Mouse (Mus musculus): ENCODE data around the gene Coq4.

Coq4 gene

DNA sequence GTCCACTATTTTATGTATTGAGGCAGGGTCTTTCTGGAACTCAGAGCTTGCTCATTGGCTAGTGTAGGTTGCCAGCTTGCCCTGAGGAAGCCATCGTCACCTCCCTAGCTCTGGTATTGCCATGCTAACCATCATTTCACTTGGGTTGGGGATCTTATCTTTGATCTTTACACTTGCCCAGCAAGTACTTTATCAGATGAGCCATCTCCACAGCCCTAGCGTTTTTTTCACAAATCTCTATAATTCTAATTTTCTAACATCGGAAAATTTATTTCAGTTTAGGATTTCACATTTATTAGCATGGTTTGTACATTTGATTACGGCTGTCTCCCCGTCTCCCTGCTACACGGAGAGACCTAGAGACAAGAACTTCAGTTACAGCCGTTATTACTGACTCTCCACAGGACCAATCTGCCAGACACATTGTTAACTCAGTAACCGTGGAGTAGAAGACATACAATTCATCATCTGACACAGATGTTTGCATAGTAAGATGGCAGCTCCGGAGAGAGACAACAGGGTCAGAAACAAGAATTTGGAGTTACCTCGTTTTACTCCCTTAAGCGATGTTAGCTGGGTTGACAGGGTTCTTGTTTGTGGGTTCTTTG, 39.1 kb downstream of the Coq4 start:
- TF ChIP-seq GATA4 (IDR thresholded peaks at IDR 0.05; ENCODE audit: insufficient replicate concordance, low read length): no peak

DNA sequence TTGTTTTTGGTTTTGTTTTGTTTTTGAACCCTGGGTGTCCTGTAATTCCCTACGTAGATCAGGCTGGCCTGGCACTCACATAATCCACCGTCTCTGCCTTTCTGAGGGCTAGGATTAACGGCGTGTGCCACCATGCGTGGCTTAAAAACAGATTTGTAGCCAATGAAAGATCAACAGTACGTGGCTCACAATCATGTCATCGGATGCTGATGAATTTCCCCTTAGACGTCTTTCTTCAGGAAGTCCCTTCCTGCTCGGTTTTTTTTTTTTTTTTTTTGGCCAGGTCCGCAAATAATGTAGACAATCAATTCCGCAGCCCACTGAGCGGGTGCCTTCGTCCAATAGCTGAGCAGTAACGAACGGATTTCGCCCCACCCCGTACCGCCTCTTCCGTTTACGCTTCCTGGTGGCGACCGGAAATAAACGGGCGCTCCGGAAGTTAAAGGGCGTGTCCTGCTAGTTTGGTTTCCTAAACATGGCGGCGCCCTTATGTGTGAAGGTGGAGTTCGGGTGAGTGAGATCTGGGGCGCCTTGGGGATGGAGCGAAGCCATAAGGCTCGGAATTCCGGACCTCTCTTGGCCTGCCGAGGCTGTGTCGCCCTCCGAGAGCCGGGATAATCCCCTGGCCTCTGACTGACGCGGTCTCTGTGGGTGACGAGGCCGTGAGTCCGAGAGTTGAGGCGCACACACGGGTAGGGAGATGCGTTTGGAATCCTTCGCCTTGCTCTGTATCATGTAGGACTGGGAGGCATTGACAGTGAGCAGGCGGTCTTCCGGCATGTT, 39.8 kb downstream of the Coq4 start:
- 0 out of 2 replicates have a peak, but pooled peaks have one; percentile 12 for TF ChIP-seq GATA4 (IDR thresholded peaks at IDR 0.05; ENCODE audit: insufficient replicate concordance, low read length)

DNA sequence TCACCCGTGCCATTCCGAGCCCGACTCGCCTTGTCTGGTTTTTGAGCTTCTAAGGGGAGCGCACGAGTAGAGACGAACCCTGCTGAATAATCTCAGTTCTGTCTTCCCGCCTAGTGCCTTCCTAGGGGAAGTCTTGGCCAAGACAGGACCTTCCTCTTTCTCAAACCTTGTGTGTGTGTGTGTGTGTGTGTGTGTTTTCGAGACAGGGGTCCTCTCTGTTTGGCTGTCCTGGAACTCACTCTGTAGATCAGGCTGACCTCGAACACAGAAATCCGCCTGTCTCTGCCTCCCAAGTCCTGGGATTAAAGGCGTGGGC, 40.4 kb downstream of the Coq4 start:
- no peak for TF ChIP-seq GATA4 (IDR thresholded peaks at IDR 0.05; ENCODE audit: insufficient replicate concordance, low read length)

DNA sequence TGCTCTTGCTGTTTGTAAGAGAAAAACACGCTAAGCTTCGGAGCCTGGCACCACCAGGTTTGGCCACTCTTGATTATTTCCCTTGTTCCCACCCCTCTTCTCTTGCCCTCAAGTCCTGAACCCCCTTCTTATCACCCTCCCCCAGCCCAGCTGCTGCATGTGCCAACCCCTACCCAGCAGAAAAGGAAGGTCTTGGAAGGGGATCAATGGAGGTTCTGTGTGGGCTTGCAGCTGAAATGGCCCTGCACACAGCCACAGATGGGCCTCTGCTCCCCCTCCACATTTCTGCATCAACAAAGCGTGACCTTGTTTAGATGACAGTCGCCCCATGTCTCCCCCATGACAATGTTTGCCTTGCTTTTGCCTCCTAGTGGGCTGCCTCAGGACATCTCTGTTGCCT, 43.8 kb downstream of the Coq4 start:
- no peak for TF ChIP-seq GATA4 (IDR thresholded peaks at IDR 0.05; ENCODE audit: insufficient replicate concordance, low read length)

DNA sequence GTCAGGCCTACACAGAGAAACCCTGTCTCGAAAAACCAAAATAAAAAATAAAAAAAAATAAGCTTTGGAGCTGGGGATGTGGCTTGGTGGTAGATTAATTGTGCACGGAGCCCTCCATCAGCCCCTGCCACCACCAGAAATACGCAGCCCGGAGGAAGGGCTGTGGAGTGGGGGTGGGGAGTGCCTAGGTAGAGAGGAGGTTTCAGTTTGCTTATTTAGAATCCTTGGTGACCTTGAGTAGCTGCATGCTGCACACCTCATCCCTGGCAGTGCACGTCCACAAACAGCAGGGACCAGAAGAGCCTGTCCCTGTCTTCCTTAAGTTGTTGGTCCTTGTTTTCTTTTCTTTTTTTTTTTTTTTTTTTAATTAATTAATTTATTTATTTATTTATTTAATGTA, 46.5 kb downstream of the Coq4 start:
- TF ChIP-seq GATA4 (IDR thresholded peaks at IDR 0.05; ENCODE audit: insufficient replicate concordance, low read length): no peak

DNA sequence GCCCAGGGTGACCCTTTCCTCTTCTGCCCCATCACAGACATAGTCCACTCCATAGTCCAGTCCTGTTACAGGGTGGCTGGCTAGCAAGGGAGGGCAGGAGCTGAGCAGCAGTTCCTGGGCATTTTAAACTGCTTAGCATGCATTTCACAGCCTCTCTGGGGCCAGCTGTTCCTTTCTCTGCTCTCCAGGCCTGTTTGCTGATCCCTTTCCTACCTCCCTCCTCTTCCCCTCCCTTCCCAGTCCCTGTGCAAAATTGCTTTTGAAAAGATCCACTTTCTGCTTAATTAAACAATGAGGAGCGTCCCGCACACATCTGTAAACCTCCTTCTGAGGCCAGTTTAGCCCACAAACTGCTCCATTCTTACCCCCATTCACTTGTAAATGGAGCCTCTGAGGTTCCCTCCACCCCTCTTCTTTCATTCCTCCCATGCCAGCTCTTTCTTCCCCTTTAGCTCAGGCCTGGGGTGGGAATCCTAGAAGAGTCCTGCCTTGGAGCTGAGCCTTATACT, 48.2 kb downstream of the Coq4 start:
- TF ChIP-seq GATA4 (IDR thresholded peaks at IDR 0.05; ENCODE audit: insufficient replicate concordance, low read length): no peak

DNA sequence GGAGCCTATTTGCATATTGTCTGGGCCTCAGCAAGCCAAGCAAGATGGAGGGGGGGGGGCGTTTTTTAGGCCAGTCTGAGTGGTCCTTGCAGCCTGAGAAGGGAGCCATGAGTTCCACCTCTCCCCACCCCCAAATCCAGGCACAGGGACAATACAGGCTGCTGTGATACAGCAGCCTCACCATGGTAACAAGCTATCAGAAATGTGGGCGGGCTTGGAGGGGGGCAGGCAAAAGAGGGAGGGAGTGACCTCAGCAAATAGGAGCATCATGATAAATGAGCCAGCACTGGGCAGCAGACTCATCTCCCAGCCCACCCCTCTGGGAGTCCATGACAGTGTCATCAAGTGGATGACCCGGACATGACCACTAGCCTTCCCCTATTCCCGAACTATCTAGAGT, 52.2 kb downstream of the Coq4 start:
- TF ChIP-seq GATA4 (IDR thresholded peaks at IDR 0.05; ENCODE audit: insufficient replicate concordance, low read length): no peak

DNA sequence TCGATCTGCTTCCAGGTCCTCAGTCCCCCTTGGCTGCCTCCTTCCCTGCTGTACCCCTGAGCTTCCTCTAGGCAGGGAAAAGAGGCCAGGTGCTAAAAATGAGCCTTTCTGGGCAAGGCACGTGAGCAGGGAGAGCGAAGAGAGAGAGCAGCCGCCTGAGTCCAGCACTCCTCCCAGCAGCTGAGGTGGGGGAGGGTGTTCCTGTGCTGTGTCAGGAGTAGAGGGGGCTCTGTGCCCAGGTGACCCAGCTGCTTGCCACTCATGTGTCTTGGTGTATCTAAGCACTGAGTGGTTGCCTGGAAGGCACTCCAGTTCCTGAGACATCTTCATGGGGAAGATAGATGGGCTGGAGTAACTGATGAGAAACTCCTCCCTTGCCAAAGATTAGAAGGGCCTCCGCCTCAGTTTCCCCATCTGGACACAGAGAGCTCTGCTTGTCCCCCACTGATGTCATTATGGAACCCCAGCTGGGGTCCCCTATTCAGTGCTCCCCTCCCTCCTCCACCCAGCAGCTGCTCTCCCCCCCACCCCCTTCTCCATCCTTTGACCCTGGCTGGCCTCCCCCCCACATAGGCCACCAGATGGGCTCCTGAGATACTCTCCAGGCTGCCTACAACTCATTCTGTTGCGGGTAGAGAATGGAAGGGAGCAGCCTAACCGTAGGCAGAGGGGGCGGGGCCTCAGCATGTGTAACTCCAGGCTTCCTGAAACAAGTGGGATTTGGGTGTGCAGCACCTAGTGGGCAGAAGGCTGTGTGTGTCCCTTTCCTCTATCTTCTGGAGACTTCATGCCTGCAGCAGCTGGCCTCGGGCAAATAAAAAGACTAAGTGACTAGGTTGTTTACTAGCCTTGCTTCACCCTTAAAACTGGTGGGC, 56.2 kb downstream of the Coq4 start:
- no peak for TF ChIP-seq GATA4 (IDR thresholded peaks at IDR 0.05; ENCODE audit: insufficient replicate concordance, low read length)

DNA sequence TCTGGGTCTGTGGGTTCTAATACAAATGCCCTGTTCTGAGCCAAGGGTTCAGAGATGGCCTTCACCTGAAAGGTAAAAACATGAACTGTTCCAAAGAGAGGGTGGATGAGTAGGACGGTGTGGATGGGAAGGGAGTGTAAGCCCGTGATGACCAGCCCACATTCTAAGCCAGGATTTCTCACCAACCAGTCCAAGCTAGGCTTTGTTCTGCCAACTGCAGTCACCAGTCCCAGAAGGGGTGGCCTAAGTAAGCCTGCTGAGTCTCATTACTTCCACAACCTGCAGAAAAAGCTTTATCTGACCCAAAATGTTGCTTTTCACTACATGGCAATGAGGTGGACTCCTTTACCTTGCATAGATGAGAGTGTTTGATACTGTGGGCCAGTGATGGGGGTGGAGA, 56.8 kb downstream of the Coq4 start:
- no peak for TF ChIP-seq GATA4 (IDR thresholded peaks at IDR 0.05; ENCODE audit: insufficient replicate concordance, low read length)

DNA sequence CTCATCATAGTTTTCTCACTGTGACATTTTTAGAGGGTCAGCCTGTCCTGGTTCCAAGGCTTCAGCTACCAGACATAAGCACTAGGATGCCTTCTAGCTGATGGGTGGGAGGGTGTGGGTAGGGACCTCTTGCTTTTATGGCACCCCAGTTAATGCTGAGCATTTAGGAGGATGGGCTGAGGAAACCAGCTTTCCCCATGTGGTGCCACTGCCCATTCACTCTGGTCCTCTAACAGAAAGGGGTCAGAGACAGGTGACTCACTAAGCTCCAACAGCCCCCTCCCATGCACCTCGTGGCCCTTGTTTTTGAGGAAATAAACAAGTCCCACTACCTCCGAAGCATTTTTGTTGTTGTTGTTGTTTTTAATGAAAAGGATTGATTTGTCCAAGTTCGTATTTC, 57.4 kb downstream of the Coq4 start:
- TF ChIP-seq GATA4 (IDR thresholded peaks at IDR 0.05; ENCODE audit: insufficient replicate concordance, low read length): no peak

DNA sequence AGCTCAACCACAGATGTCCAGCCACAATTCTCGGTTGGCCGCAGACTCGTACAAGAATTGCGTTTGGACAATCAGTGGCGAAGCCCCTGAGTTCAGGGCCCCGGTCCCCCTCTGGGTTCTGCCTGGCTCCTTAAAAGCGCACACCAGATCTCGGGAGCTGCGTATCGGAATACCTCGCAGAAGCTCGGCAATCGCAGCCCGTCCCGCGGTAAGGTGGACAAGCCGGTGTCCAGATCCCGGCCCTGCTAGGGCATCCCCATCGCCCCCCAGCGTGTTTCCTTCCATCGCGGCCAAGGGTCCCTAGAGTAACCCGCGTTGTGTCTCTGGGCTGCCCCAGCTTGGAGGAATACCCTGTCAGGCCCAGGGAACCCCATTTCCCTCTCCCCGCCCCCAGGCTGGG, 58.3 kb downstream of the Coq4 start:
- TF ChIP-seq GATA4 (IDR thresholded peaks at IDR 0.05; ENCODE audit: insufficient replicate concordance, low read length): no peak

DNA sequence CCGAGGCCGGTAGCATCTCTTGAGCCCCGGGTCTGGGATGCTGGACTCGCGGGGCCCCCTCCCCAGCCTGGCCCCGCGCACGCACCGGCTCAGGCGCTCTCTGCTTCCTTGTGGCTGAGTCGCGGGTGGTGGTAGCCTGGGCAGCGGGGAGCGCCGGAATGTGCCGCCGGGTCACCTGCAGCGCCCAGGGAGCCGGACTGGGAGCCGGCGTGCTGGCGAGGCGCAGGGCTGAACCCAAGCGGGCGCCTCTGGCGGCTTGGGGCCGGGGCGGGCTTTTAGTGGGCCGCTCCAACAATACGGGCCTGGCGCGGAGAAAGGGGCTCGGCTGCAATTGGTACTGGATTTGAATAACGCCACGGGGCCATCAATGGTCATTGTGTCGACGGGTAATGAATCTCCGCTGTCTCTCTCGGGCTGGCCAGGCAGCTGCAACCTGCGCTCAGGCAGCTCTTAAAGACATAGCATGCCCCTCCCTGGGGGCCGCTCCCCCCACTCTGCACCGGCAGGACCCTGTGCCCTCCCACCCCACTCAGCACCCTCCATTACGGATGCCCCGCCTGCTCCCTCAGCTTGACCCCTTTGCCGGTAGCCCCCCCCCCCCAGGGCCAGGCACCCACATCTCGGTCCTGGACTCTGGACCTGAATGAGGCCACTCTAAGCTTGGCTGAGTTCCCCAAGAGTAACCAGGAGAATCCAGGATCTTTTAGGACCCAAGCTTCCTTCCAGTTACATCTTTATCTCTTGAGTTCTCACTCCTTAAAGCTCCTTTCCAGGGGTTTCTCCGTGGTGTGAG, 59.0 kb downstream of the Coq4 start:
- TF ChIP-seq GATA4 (IDR thresholded peaks at IDR 0.05; ENCODE audit: insufficient replicate concordance, low read length): no peak

DNA sequence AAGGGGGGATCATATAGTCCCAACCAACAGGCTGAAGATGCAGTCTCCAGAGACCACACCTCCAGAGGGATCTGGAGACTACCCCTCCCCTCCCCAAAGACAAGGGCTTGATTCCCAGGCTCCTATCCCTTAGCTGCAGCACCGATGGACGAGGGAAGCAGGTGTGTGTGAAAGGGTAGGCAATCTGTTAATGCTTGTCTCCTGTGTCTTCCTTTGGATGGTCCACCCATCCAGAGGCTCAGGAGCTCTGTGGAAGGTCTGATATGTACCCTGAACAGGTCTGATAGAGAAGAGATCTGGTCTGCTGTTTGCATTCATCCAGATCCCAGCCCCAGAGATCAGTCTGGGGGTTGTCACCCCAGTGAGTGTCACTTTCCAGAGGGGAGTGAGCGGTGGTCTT, 59.6 kb downstream of the Coq4 start:
- TF ChIP-seq GATA4 (IDR thresholded peaks at IDR 0.05; ENCODE audit: insufficient replicate concordance, low read length): no peak
